8 mouse cellular contexts compared by ENCODE assay signal in genomic region chr3:96727343-96727827, GRCm38 (mm10). TPM values are rescaled to one million over a fixed set of nuclear protein-coding genes. Genes with fewer than 3 reads are reported as not detected.
A peak's percentile ranks its signal among the peaks of the same experiment; 100 is the strongest.
DNase-seq lines count a peak whose midpoint lies in the region; ATAC-seq and TF ChIP-seq lines count a peak whose summit lies in the region.

Gene Polr3c (minus strand): TSS chr3:96727628.
Gene Rnf115 (plus strand): TSS chr3:96727664.

- no peaks in the 10 kb centered on the region for H3K27me3 ChIP-seq in hindbrain, embryonic 10.5 days (ENCODE audit: insufficient read depth, poor library complexity, severe bottlenecking)
- H3K27me3 ChIP-seq in lung, postnatal 0 days (replicated peaks; ENCODE audit: insufficient read depth, low read length): no peaks in the 10 kb centered on the region

- H3K4me2 ChIP-seq in lung, postnatal 0 days (replicated peaks; ENCODE audit: low read depth, low read length): peak within 1 kb of the TSS; percentile 75

- WGBS in hindbrain, embryonic 10.5 days: under 1% methylated on average over 52 of the region's 52 CpGs
- under 1% methylated on average over 26 of the region's 52 CpGs for WGBS in lung, postnatal 0 days

- H3K27ac ChIP-seq in hindbrain, embryonic 10.5 days: peak within 1 kb of the TSS; percentile 94
- peak within 1 kb of the TSS; percentile 93 for H3K27ac ChIP-seq in lung, postnatal 0 days (ENCODE audit: low read length)

- peak within 1 kb of the TSS; percentile 88 for H3K9ac ChIP-seq in lung, postnatal 0 days (replicated peaks; ENCODE audit: low read depth)

- DNase-seq in MEL-GATA-1-ER (ENCODE audit: extremely low read depth, low read depth): peak; percentile 98
- peak; percentile 95 for DNase-seq in cerebellum, adult 8-10 months
- peak; percentile 95 for DNase-seq in hindbrain, embryonic 10.5 days (ENCODE audit: low spot score)
- peak; percentile 96 for DNase-seq in layer of hippocampus, adult 9-11 months
- DNase-seq in lung, postnatal 0 days (ENCODE audit: low spot score): peak; percentile 98
- DNase-seq in ovary, postnatal 14 days (ENCODE audit: low spot score): peak; percentile 92
- peak; percentile 91 for DNase-seq in thymus, postnatal 14 days

- no peaks in the 10 kb centered on the region for H3K9me3 ChIP-seq in hindbrain, embryonic 10.5 days
- no peaks in the 10 kb centered on the region for H3K9me3 ChIP-seq in lung, postnatal 0 days (ENCODE audit: low read length)

- peak; percentile 92 for ATAC-seq in frontal cortex, adult (ENCODE audit: low TSS enrichment)
- ATAC-seq in lung, postnatal 0 days: peak; percentile 100

- peaks cover 28% of the 10 kb centered on the region for H3K36me3 ChIP-seq in hindbrain, embryonic 10.5 days
- H3K36me3 ChIP-seq in lung, postnatal 0 days (ENCODE audit: insufficient read depth, low read length): no peaks in the 10 kb centered on the region; the same call in 1 of the 2 replicates

- H3K4me3 ChIP-seq in hindbrain, embryonic 10.5 days: peak within 1 kb of the TSS; percentile 87
- H3K4me3 ChIP-seq in lung, postnatal 0 days (ENCODE audit: low read depth, low read length): peak within 1 kb of the TSS; percentile 94

- peaks cover 35% of the 10 kb centered on the region for H3K4me1 ChIP-seq in hindbrain, embryonic 10.5 days (replicated peaks)
- peaks cover 12% of the 10 kb centered on the region; the same call in 1 of the 2 replicates for H3K4me1 ChIP-seq in lung, postnatal 0 days (ENCODE audit: insufficient read depth, low read depth, low read length)

- TF ChIP-seq CTCF in lung, postnatal 0 days (IDR thresholded peaks at IDR 0.05): no peak

- no peak for TF ChIP-seq EP300 in lung, postnatal 0 days (IDR thresholded peaks at IDR 0.05)

RNA-seq across cellular contexts. Expression of gene Polr3c, which starts in this region (rescaled TPM):
- 44.4 and 45.3 TPM in 2 replicates for polyA plus RNA-seq in hindbrain, embryonic 10.5 days (2016; fragmentation: Nextera tagmentation; extraction: Ambion mirVana)
- polyA plus RNA-seq in lung, postnatal 0 days (2015; fragmentation: Nextera tagmentation; extraction: Ambion mirVana): 17.9 and 19.2 TPM in 2 replicates

RNA-seq across cellular contexts. Expression of gene Rnf115, which starts in this region (rescaled TPM):
- 63.8 and 64.2 TPM in 2 replicates for polyA plus RNA-seq in hindbrain, embryonic 10.5 days (2016; fragmentation: Nextera tagmentation; extraction: Ambion mirVana)
- polyA plus RNA-seq in lung, postnatal 0 days (2015; fragmentation: Nextera tagmentation; extraction: Ambion mirVana): 42.8 and 43.3 TPM in 2 replicates

Comparison
In these comparisons a context has a peak if more than half of its experiments do, and no peak if none do; other contexts are left out.
1. Peak in every context shown above with its lines: DNase-seq, ATAC-seq, H3K4me3 ChIP-seq and H3K27ac ChIP-seq.